Mouse (Mus musculus) thymus, adult 18-20 months (tissue): ENCODE measurements around the gene Olfr1290.

Experiments
- DNase-seq, 2 experiments: peaks; one replicate each; pipeline ENCODE4 v3.0.0; 2022; ENCODE audit warnings: mixed read lengths in 2 of 2

The Olfr1290 gene

GRCm38 (mm10) chr2:111493729-111494128 lies at the start of gene Olfr1290:
Gene Olfr1290 (minus strand): TSS chr2:111493829.
- DNase-seq = no peak

- DNase-seq = no peak
These were observed 46.6 kb upstream of the Olfr1290 start, which contains the start of gene Olfr1294 for GRCm38 (mm10) chr2:111540191-111540590. Gene Olfr1294 (minus strand): TSS chr2:111540291.

- no peak for DNase-seq
These were observed 31.3 kb upstream of the Olfr1290 start, which contains the start of gene Olfr1293-ps for GRCm38 (mm10) chr2:111524903-111525302. Gene Olfr1293-ps (plus strand): TSS chr2:111525203.

GRCm38 (mm10) chr2:111517451-111517850 lies 23.8 kb upstream of the Olfr1290 start:
- no peak for DNase-seq

- DNase-seq = no peak
These were observed 3.3 kb upstream of the Olfr1290 start, which contains the start of gene Olfr1291-ps1 for GRCm38 (mm10) chr2:111496880-111497279. Gene Olfr1291-ps1 (plus strand): TSS chr2:111497180.

- DNase-seq = no peak
These were observed 13.1 kb downstream of the Olfr1290 start, which contains the start of gene Olfr1289 for GRCm38 (mm10) chr2:111480519-111480918. Gene Olfr1289 (plus strand): TSS chr2:111480819.

GRCm38 (mm10) chr2:111473801-111474200 lies 19.8 kb downstream of the Olfr1290 start, which contains the start of gene Olfr1288:
Gene Olfr1288 (plus strand): TSS chr2:111474101.
- DNase-seq = no peak

- no peak for DNase-seq
These were observed 44.8 kb downstream of the Olfr1290 start, which contains the start of gene Olfr1287 for GRCm38 (mm10) chr2:111448842-111449241. Gene Olfr1287 (plus strand): TSS chr2:111449142.
